Mouse (Mus musculus) MEL (cell line): ENCODE data around the gene Ncaph2. TPM values are rescaled to one million over a fixed set of nuclear protein-coding genes. Genes with fewer than 3 reads are reported as not detected.

Experiments used
- DNase-seq: peaks from one replicate; pipeline ENCODE4 v3.0.0; 2011; ENCODE audit warnings: low read depth, low spot score
- H3K27ac ChIP-seq: 2 replicates; pipeline ENCODE4 v1.5.1; 2012; ENCODE audit warnings: low read depth, mild to moderate bottlenecking, control low read depth, low read length, moderate library complexity; ENCODE audit not compliant: control insufficient read depth
- H3K27me3 ChIP-seq, 2 experiments: fragments of 150-350 bp in 1 of 2; sonication (generic) in 1 of 2; 2 replicates each; pipeline ENCODE4 v1.6.1; 2012; ENCODE audit warnings: low read length in 2 of 2, mild to moderate bottlenecking in 2 of 2, improper control_type of control experiment in 1 of 2, moderate library complexity in 1 of 2; ENCODE audit not compliant: insufficient read depth in 2 of 2, control insufficient read depth in 1 of 2
- H3K36me3 ChIP-seq, 2 experiments: 2 replicates each; pipeline ENCODE4 v1.6.1; 2012 to 2014; ENCODE audit warnings: low read length in 2 of 2, improper control_type of control experiment in 1 of 2, inconsistent platforms in 1 of 2, mild to moderate bottlenecking in 1 of 2; ENCODE audit not compliant: insufficient read depth in 2 of 2, control insufficient read depth in 1 of 2
- H3K4me1 ChIP-seq, 2 experiments: fragments of 150-350 bp in 1 of 2; sonication (generic) in 1 of 2; 2 replicates each; pipeline ENCODE4 v1.6.1; 2012; ENCODE audit warnings: low read length in 2 of 2, improper control_type of control experiment in 1 of 2, mild to moderate bottlenecking in 1 of 2; ENCODE audit not compliant: insufficient read depth in 2 of 2, control insufficient read depth in 1 of 2
- H3K4me3 ChIP-seq, 2 experiments: fragments of 150-350 bp in 1 of 2; sonication (generic) in 1 of 2; 2 replicates each; pipeline ENCODE4 v1.5.1; 2012; ENCODE audit warnings: low read depth in 2 of 2, low read length in 2 of 2, mild to moderate bottlenecking in 2 of 2, moderate library complexity in 2 of 2, control low read depth in 1 of 2, improper control_type of control experiment in 1 of 2; ENCODE audit not compliant: control insufficient read depth in 1 of 2, insufficient read depth in 1 of 2
- H3K79me2 ChIP-seq: 2 replicates; pipeline ENCODE4 v1.6.1; 2012; ENCODE audit warnings: mild to moderate bottlenecking, low read length, moderate library complexity; ENCODE audit not compliant: control insufficient read depth, poor library complexity, insufficient read depth
- H3K9ac ChIP-seq: 2 replicates; pipeline ENCODE4 v1.6.1; 2012; ENCODE audit warnings: low read depth, mild to moderate bottlenecking, control low read depth, low read length, moderate library complexity; ENCODE audit not compliant: control insufficient read depth, poor library complexity, severe bottlenecking
- H3K9me3 ChIP-seq: fragments of 150-350 bp; sonication (generic); replicated peaks from 2 replicates; pipeline ENCODE4 v1.6.1; 2012; ENCODE audit warnings: mild to moderate bottlenecking, low read length, improper control_type of control experiment, moderate library complexity; ENCODE audit not compliant: insufficient read depth
- BHLHE40 ChIP-seq: IDR thresholded peaks from 2 replicates; pipeline ENCODE4 v1.6.1; 2012; ENCODE audit warnings: low read depth, mild to moderate bottlenecking, inconsistent platforms, low read length, improper control_type of control experiment, borderline replicate concordance
- CHD2 ChIP-seq: IDR thresholded peaks from 2 replicates; pipeline ENCODE4 v1.6.1; 2011; ENCODE audit warnings: low read length, improper control_type of control experiment
- CTCF ChIP-seq, 3 experiments: IDR thresholded peaks in 2 of 3; conservative IDR thresholded peaks in 1 of 3; 2 replicates each; pipeline ENCODE4 v1.5.1; 2011 to 2012; ENCODE audit warnings: low read length in 3 of 3, low read depth in 2 of 3, mild to moderate bottlenecking in 2 of 3, improper control_type of control experiment in 1 of 3, inconsistent platforms in 1 of 3, mixed read lengths in 1 of 3, moderate library complexity in 1 of 3; ENCODE audit not compliant: control insufficient read depth in 1 of 3, insufficient read depth in 1 of 3, poor library complexity in 1 of 3, severe bottlenecking in 1 of 3
- HCFC1 ChIP-seq: IDR thresholded peaks from 2 replicates; pipeline ENCODE4 v1.6.1; 2012; ENCODE audit warnings: low read depth, mild to moderate bottlenecking, inconsistent platforms, low read length, improper control_type of control experiment, moderate library complexity
- JUND ChIP-seq: IDR thresholded peaks from 2 replicates; pipeline ENCODE4 v1.6.1; 2011; ENCODE audit warnings: low read depth, mild to moderate bottlenecking, improper control_type of control experiment, low read length
- MAX ChIP-seq: IDR thresholded peaks from 2 replicates; pipeline ENCODE4 v1.6.1; 2011; ENCODE audit warnings: low read length, improper control_type of control experiment
- MAZ ChIP-seq: IDR thresholded peaks from 2 replicates; pipeline ENCODE4 v1.6.1; 2012; ENCODE audit warnings: low read depth, mild to moderate bottlenecking, inconsistent platforms, low read length, improper control_type of control experiment
- MEF2A ChIP-seq: IDR thresholded peaks from 2 replicates; pipeline ENCODE4 v1.6.1; 2014; ENCODE audit warnings: low read depth, mild to moderate bottlenecking, inconsistent platforms, low read length, improper control_type of control experiment; ENCODE audit not compliant: poor library complexity, insufficient replicate concordance, severe bottlenecking; ENCODE audit errors: extremely low read depth
- NRF1 ChIP-seq: IDR thresholded peaks from 2 replicates; pipeline ENCODE4 v1.6.1; 2014; ENCODE audit warnings: low read depth, mild to moderate bottlenecking, inconsistent platforms, low read length, improper control_type of control experiment, moderate library complexity; ENCODE audit not compliant: poor library complexity, insufficient read depth, severe bottlenecking
- POLR2A ChIP-seq, 2 experiments: IDR thresholded peaks; 2 replicates each; pipeline ENCODE4 v1.6.1; 2011 to 2012; ENCODE audit warnings: low read length in 2 of 2, mild to moderate bottlenecking in 2 of 2, control low read depth in 1 of 2, improper control_type of control experiment in 1 of 2, low read depth in 1 of 2, moderate library complexity in 1 of 2; ENCODE audit not compliant: control insufficient read depth in 1 of 2, insufficient read depth in 1 of 2, poor library complexity in 1 of 2
- RAD21 ChIP-seq: IDR thresholded peaks from 2 replicates; pipeline ENCODE4 v1.6.1; 2011; ENCODE audit warnings: mild to moderate bottlenecking, low read depth, low read length, improper control_type of control experiment
- RCOR1 ChIP-seq: IDR thresholded peaks from 2 replicates; pipeline ENCODE4 v1.6.1; 2012; ENCODE audit warnings: low read depth, mild to moderate bottlenecking, inconsistent platforms, low read length, improper control_type of control experiment
- SIN3A ChIP-seq: IDR thresholded peaks from 2 replicates; pipeline ENCODE4 v1.6.1; 2012; ENCODE audit warnings: low read length, improper control_type of control experiment, inconsistent platforms
- SMC3 ChIP-seq: IDR thresholded peaks from 2 replicates; pipeline ENCODE4 v1.6.1; 2011; ENCODE audit warnings: low read depth, low read length, improper control_type of control experiment
- USF1 ChIP-seq: IDR thresholded peaks from 2 replicates; pipeline ENCODE4 v1.6.1; 2014; ENCODE audit warnings: low read depth, mild to moderate bottlenecking, inconsistent platforms, low read length, improper control_type of control experiment, moderate library complexity
- USF2 ChIP-seq, 2 experiments: IDR thresholded peaks; 2 replicates each; pipeline ENCODE4 v1.6.1; 2011 to 2012; ENCODE audit warnings: improper control_type of control experiment in 2 of 2, low read length in 2 of 2, borderline replicate concordance in 1 of 2, inconsistent platforms in 1 of 2, low read depth in 1 of 2, mild to moderate bottlenecking in 1 of 2; ENCODE audit not compliant: insufficient read depth in 1 of 2
- ZKSCAN1 ChIP-seq: IDR thresholded peaks from 2 replicates; pipeline ENCODE4 v1.6.1; 2012; ENCODE audit warnings: low read depth, mild to moderate bottlenecking, inconsistent platforms, low read length, improper control_type of control experiment, moderate library complexity
- polyA plus RNA-seq, 2 experiments: library from polyadenylated mRNA; stranded (reverse) in 1 of 2; unstranded in 1 of 2; fragments of >175 nt in 1 of 2; fragments of >200 nt in 1 of 2; gene quantifications; 2 replicates each; pipeline versions ENCODE4 v1.2.1 to v1.2.4; 2012; ENCODE audit warnings: low replicate concordance in 2 of 2, low read depth in 1 of 2; ENCODE audit not compliant: insufficient read length in 2 of 2, insufficient read depth in 1 of 2, missing spikeins in 1 of 2
- total RNA-seq: library from RNA; depleted of rRNA; stranded (reverse); fragments of 300-350 nt; gene quantifications from 2 replicates; pipeline ENCODE4 v1.2.3, GENCODE M21; 2012

Ncaph2 gene
- total and polyA plus RNA-seq, 3 experiments = 137 to 165 (median 160) TPM

GRCm38 (mm10) chr15:89373762-89374248, 18.3 kb downstream of the Ncaph2 start, which contains the start of gene Sco2 (continued):
- TF ChIP-seq CHD2 (no peak), MAZ (peak; percentile 79; the same call in 1 of the 2 replicates)

DNA sequence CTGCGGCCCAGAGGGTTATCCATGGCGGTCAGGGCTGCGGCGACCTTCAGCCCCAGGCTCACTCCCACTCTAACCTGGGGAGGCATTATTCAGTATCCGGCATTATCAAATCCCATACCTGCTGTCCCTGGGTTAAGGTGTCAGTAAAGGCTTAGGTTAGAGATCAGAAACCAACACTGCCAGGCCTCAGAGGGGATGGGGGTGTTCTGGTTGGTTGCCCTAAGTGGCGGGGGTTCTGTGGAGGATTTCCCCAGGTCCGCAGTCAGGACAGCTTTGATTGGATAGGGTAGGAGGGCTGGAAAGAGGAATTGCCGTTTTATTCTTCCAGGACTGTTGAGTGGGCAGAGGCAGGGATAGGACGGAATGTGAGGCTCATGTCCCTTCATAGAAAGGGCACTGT, 18.8 kb downstream of the Ncaph2 start:
- Histone ChIP-seq H3K4me1 (peaks cover 0 to 8% of the 10 kb centered on the region in 2 experiments; a peak in 1 of 4 replicates), H3K27me3 (no peaks in the 10 kb centered on the region), H3K9ac (peak overlapping the region; percentile 90), H3K4me3 (peak overlapping the region; percentile 63 to 76), H3K27ac (no peak overlapping the region), H3K9me3 (no peaks in the 10 kb centered on the region), H3K79me2 (peaks cover 20% of the 10 kb centered on the region), H3K36me3 (peaks cover 5% of the 10 kb centered on the region in 2 experiments; a peak in 3 of 4 replicates)
- DNase-seq = no peak
- TF ChIP-seq NRF1 (no peak), SMC3 (no peak), HCFC1 (no peak), RAD21 (no peak), USF1 (no peak), POLR2A (IDR thresholded peaks at IDR 0.05; ENCODE audit: control insufficient read depth in 1 of 2, insufficient read depth in 1 of 2, low read depth in 1 of 2, low read length in 2 of 2, poor library complexity in 1 of 2) (no peak), RCOR1 (no peak), CTCF (IDR thresholded peaks at IDR 0.05 in 2 of 3, conservative IDR thresholded peaks at IDR 0.05 in 1 of 3; ENCODE audit: control insufficient read depth in 1 of 3, insufficient read depth in 1 of 3, low read depth in 2 of 3, low read length in 3 of 3, poor library complexity in 1 of 3, severe bottlenecking in 1 of 3) (no peak), JUND (no peak), MAX (no peak), USF2 (IDR thresholded peaks at IDR 0.05; ENCODE audit: borderline replicate concordance in 1 of 2, insufficient read depth in 1 of 2, low read depth in 1 of 2, low read length in 2 of 2) (no peak)

GRCm38 (mm10) chr15:89374801-89375534, 19.4 kb downstream of the Ncaph2 start:
- Histone ChIP-seq H3K27ac (no peak overlapping the region), H3K9me3 (no peaks in the 10 kb centered on the region), H3K36me3 (peaks cover 5 to 9% of the 10 kb centered on the region in 2 experiments; a peak in 3 of 4 replicates), H3K4me1 (peaks cover 0 to 8% of the 10 kb centered on the region in 2 experiments; a peak in 1 of 4 replicates), H3K4me3 (no peak overlapping the region), H3K27me3 (no peaks in the 10 kb centered on the region), H3K9ac (no peak overlapping the region), H3K79me2 (peaks cover 20% of the 10 kb centered on the region)
- TF ChIP-seq ZKSCAN1 (no peak), SIN3A (no peak), SMC3 (no peak), BHLHE40 (no peak), MEF2A (no peak), NRF1 (no peak)
- DNase-seq = no peak
